Mouse (Mus musculus) neutrophil, adult 5-6 weeks (primary cell): Measurements from ENCODE around the gene Lipt1. TPM values are rescaled to one million over a fixed set of nuclear protein-coding genes. Genes with fewer than 3 reads are reported as not detected.

Experiments used
- ATAC-seq: fragments of 151-379, 151-347 bp; 2 replicates; pipeline ENCODE4 v1.8.0; 2017; ENCODE audit warnings: mild to moderate bottlenecking, moderate TSS enrichment; ENCODE audit not compliant: insufficient number of reproducible peaks, poor library complexity, low FRiP score, severe bottlenecking; ENCODE audit errors: extremely low read depth
- total RNA-seq: library from RNA; stranded (forward); fragments of 200-1000 nt; gene quantifications from 2 replicates; pipeline ENCODE4 v1.2.3, GENCODE M21; 2017

Lipt1 gene
- 1.3 and 1.5 TPM in 2 replicates for total RNA-seq

GRCm38 (mm10) chr1:37871704-37872103 is at the start of gene Lipt1:
TSS of gene Lipt1 (plus strand) at chr1:37871738.
- ATAC-seq = no peak

GRCm38 (mm10) chr1:37831681-37832080 is 39.9 kb upstream of the Lipt1 start:
- no peak for ATAC-seq

- no peak for ATAC-seq
These were observed 24.7 kb upstream of the Lipt1 start for GRCm38 (mm10) chr1:37846878-37847277.

GRCm38 (mm10) chr1:37850696-37851095 is 20.8 kb upstream of the Lipt1 start:
- no peak for ATAC-seq

GRCm38 (mm10) chr1:37864511-37865400 is 6.8 kb upstream of the Lipt1 start:
- peak; percentile 88 for ATAC-seq

GRCm38 (mm10) chr1:37865401-37866215 is 5.9 kb upstream of the Lipt1 start:
- ATAC-seq = no peak

- no peak for ATAC-seq
These were observed 5.3 kb upstream of the Lipt1 start, which contains the start of gene Tsga10 for GRCm38 (mm10) chr1:37866286-37866685. TSS of gene Tsga10 (minus strand) at chr1:37866429.

- no peak for ATAC-seq
These were observed 4.5 kb upstream of the Lipt1 start for GRCm38 (mm10) chr1:37867056-37867455.

GRCm38 (mm10) chr1:37867684-37868322 is 3.7 kb upstream of the Lipt1 start:
- ATAC-seq = no peak

GRCm38 (mm10) chr1:37868640-37869039 is 2.9 kb upstream of the Lipt1 start:
- ATAC-seq = no peak

GRCm38 (mm10) chr1:37869362-37869761 is 2.2 kb upstream of the Lipt1 start:
- no peak for ATAC-seq

- peak; percentile 77 for ATAC-seq
These were observed 861 bp downstream of the Lipt1 start for GRCm38 (mm10) chr1:37872131-37873067.

- no peak for ATAC-seq
These were observed 1.6 kb downstream of the Lipt1 start for GRCm38 (mm10) chr1:37873157-37873556.

- ATAC-seq = no peak
These were observed 6.4 kb downstream of the Lipt1 start for GRCm38 (mm10) chr1:37877736-37878460.

GRCm38 (mm10) chr1:37883411-37883810 is 11.9 kb downstream of the Lipt1 start:
- ATAC-seq = no peak

- peak; percentile 26; the same call in 1 of the 2 replicates for ATAC-seq
These were observed 12.9 kb downstream of the Lipt1 start for GRCm38 (mm10) chr1:37884451-37884850.

GRCm38 (mm10) chr1:37889206-37889605 is 17.7 kb downstream of the Lipt1 start:
- no peak for ATAC-seq
